Mouse (Mus musculus) cortical plate, adult 2 months (tissue): ENCODE measurements around the gene Mark3.

Source experiments
- CTCF ChIP-seq: fragments of 200-500 bp; IDR thresholded peaks from 2 replicates; pipeline ENCODE4 v1.5.1; 2011; ENCODE audit warnings: mild to moderate bottlenecking, control low read depth, low read length; ENCODE audit not compliant: insufficient read depth; ENCODE audit errors: extremely low read depth
- POLR2A ChIP-seq: fragments of 200-500 bp; IDR thresholded peaks from 2 replicates; pipeline ENCODE4 v1.6.1; 2011; ENCODE audit warnings: mild to moderate bottlenecking, low read length, control low read depth; ENCODE audit not compliant: insufficient read depth; ENCODE audit errors: extremely low read depth

- TF ChIP-seq POLR2A (no peak), CTCF (no peak)
Observed at GRCm38 (mm10) chr12:111705186-111705973, 131.1 kb downstream of the Mark3 start.
